Mouse (Mus musculus) embryo, embryonic 10 days (tissue): ENCODE results near the gene Ino80d.
"Not testable (repeated sequence)": the region's sequence is repeated elsewhere in the genome, so short reads cannot be mapped to it uniquely, and the experiment has no call there.

Experiments used
- DNase-seq: peaks from one replicate; pipeline ENCODE4 v3.0.0-alpha.2; 2015; ENCODE audit warnings: low spot score

The Ino80d gene

GRCm38 (mm10) chr1:63114136-63114781 lies at the start of gene Ino80d:
TSS of gene Ino80d (minus strand) at chr1:63114667.
- peak; percentile 93 for DNase-seq

- no peak for DNase-seq
Observed at GRCm38 (mm10) chr1:63140231-63140630, 25.8 kb upstream of the Ino80d start.

DNA sequence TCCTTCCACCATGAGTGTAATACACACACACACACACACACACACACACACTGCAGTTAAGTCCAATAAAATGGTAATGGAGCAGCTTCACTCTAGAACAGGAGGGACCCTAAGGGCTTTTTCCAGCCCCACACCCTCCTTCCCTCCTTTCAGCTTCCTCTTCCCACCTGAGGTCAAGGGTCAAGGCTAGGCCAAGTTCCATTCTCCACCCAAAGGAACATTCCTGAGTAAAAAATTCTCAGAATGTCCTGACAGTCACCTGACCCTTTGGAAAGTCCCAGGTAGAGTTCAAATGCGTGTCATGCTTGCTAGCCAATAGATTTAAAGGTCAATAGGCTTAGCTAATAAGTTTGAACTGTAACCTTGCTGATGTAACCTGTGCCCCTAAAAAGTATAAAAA lies 24.1 kb upstream of the Ino80d start:
- DNase-seq = not testable (repeated sequence)

- no peak for DNase-seq
Observed at GRCm38 (mm10) chr1:63137971-63138370, 23.5 kb upstream of the Ino80d start.

GRCm38 (mm10) chr1:63134530-63134929 lies 20.1 kb upstream of the Ino80d start:
- DNase-seq = no peak

DNA sequence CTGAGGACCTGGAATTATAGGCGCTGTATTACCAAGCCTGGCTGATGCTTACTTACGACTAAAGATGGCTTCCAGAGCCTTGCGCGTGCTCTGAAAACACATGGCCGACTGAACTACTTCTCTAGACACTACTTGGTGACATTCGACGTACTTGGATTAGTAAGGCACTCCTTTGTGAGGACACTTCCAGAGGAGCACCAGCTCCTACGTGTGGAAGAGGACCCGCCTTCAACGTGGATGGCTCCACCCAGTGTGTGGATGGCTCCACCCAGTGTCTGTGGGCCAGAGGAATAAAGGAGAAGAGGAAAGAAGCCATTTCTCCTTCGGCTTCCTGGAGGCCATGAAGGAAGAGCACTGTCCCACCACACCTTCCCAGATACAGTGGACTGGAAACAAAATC lies 17.3 kb upstream of the Ino80d start:
- DNase-seq = no peak

DNA sequence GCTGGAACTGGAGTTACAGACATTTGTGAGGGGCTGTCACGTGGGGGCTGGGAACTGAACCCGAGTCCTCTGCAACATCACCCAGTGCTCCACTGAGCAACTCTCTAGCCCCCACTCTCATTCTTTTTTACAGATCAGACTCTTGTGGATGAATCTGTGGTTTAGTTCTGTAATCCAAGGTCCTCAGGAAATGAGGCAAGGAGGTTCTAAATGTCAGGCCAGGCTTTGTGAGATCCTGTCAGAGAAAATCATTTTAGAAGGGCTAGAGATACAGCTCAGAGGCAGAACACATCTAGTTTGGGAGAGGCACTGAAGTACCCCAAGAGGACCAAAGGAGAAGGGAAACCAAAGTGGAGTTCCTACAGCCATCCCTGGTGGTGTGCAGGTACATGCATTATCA lies 16.4 kb upstream of the Ino80d start:
- DNase-seq = no peak

DNA sequence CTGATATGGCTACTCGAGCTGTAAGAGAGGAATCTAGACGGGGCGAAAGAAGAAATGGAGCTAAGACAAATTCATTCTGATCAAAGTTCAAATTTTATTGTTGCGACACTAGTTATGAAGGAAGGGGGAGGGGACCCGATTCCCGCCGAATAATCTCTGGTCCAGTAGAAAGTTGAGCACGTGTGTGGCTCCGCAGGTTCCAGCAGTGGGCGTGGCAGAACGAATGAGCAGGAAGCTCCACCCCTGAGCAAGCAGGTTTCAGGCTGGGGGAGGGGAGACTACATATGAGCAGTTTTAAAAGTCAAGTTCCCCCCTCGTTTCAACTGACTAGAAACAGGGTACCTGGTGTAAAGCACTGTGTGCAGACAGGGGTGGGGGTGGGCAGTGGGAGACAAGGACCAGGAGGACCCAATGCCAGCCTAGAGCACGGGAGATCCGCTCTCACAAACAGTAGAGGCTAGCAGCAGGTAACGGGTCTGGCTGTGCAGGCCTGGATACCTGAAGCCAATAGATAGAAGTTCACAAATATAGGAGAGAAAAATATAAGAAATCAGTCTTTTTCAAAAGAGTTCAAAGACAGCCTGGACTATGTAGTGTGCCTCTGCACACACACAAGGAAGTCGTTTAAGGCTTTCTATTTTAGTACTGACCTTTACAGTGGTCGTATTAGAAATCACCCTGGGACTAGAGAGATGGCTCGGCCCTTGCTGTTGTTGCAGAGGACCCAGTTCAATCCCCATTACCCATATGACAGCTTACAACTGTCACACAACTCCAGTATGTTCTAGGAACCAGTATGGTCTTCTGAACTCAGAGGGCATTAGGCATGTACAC lies 15.6 kb upstream of the Ino80d start:
- DNase-seq = no peak

- no peak for DNase-seq
Observed at GRCm38 (mm10) chr1:63129273-63129672, 14.8 kb upstream of the Ino80d start.

- DNase-seq = no peak
Observed at GRCm38 (mm10) chr1:63126206-63126605, 11.7 kb upstream of the Ino80d start.

DNA sequence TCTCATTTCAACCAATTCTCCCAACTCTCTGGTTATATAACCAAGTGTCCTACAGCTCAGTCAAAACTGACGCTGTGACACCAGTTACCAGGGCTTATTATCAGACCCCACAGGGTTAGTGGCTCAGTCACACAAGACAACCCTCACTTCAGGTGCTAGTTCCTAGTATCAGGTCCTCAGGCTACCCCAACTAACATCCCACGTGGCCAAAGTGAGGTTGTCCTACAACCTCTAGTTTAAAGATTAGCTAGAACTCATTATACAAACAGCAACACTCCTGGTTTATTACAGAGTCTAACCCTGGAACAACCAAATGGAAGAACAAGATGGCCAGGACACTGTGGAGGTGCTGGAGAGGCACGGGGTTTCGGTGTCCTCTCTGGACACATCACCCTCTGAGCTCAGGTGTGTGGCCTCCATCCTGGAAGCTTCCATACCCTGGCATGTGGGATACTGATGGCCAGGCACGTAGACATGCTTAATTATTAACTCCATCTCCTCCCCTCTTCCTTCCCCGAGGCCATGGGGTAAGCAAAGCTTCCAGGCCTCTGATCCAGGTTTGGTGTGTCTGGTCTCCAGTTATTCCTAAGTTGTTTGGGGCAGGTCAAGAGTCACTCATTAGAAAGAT lies 9.5 kb upstream of the Ino80d start:
- no peak for DNase-seq

DNA sequence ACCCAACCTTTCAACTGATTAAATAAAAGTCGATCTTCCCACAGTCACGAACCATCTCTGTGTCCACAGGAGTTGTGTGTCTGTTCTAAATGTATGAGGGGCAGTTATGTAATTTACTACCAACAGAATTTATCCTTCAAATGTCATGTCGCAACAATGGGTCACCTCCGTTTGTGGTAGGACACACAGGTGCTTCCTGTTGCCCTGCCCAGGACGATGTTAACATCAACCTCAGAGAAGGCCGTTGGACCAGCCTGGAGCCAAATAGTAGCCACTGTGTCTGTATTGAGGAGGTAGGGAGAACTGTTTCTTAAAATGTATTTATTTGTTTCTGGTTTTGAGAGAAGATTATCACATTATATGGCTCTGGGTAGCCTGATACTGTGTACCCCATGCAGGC lies 7.5 kb upstream of the Ino80d start:
- DNase-seq = no peak

DNA sequence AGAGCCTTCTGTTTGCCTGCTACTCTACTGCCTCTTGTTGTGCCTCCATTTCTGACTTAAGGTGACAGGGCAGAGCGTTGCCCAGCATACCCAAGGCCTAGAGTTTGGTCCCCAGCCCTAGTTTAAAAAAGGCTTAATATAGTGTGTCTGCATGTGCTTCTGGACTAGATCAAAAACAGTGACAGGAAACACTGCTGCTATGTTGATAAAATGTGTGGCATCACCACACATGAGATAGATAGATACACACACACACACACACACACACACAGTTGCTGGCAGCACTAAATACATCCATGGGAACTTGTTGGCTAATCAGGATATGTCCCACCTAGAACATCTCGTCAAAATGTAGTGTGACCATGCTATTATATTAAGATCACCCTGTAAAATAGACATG lies 5.9 kb upstream of the Ino80d start:
- DNase-seq = no peak

DNA sequence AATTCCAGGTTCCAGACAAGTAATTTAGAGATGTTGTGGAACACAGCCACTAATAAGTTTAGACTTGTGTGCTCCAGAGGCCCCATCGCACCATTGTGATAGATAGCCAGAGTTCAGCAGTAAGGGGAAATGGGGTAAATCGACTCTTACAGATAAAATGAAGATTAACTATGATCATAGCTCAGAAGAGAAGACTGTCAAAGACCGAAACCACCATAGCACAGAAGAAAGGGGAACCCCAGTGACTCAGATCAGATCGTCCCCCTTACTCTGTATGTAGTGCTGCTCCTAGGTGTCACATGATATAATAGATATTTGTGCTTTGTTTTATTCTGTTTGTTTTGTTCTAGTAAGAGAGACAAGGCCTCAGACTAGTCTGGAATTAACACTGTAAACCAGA lies 5.2 kb upstream of the Ino80d start:
- DNase-seq = no peak

GRCm38 (mm10) chr1:63115540-63115939 lies 1.1 kb upstream of the Ino80d start:
- DNase-seq = no peak

DNA sequence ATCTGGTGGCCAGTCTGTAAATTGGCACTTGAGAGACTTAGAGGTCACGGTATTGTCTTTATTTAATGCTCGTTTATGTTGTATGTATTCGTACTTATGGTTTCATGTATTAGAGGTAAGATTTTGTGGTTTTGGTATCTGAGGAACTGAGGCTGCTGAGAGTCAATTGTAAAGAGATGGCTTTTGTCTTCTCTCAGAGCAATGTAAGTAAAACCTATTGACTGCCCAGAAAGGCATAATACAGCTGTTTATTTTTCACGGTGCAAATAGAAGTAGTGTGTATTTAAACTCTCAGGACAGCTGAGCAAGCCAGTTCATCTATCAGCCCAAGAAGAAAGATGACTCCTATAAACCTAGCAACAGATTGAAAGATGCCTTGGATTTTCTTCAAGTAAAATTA lies 629 bp upstream of the Ino80d start:
- no peak for DNase-seq

GRCm38 (mm10) chr1:63113274-63114135 lies 962 bp downstream of the Ino80d start:
- DNase-seq = no peak

DNA sequence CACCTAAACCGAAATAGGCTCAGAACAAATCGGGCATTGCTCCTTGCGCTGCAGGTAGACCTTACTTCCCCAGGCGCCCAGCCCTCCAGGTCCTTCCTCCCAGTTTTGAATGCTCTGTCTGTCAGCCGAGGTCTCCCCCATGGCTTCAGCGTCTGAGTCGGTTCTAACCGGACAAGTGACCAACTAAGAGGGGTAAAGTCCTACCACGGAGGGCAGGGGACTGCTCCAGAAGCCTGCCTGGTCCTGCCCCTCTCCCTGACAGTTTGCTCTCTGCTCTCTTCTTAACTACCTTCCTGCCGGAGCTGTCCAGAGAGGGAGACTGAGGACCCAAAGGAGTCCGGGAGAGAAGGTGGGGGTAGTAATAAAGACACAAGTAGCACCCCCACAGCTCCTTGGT lies 1.6 kb downstream of the Ino80d start:
- peak; percentile 48 for DNase-seq

- no peak for DNase-seq
Observed at GRCm38 (mm10) chr1:63112151-63112864, 2.2 kb downstream of the Ino80d start.

DNA sequence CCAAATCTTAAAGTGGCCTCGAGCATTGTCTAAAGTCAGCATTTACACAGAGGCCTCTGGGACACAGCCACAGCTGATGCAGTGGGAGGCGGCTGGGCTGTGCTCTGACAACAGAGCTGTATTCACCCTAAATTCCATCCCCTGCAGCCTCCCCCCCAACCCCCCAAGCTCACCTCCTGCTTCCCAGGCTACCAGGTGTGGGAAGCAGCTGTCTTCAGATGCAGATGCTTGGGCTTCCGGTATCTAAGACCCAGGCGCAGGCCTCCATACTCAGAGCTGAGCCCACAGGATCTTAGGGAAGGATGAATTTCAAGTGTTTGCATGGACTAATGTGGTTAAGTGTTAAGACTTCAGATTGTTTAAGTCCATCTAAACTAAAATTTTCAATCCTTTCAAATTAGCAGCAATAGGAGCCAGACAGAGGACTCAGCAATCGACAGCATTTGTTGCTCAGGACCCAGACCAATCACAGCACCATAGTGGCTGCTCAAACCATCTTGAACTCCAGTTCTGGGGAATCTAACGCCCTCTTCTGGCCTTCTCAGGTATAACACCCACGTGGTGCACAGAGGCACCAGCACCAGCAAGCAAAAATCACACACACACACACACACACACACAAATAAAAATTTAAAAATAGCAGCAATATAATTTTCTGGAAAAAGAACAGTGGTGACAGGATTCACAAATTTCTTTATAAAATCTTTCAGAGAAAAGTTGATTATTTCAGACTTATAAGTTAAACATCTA lies 3.8 kb downstream of the Ino80d start:
- peak; percentile 60 for DNase-seq
